Mouse (Mus musculus) olfactory bulb, adult 2 months (tissue): ENCODE results near the gene Ppp1r1b. TPM values are rescaled to one million over a fixed set of nuclear protein-coding genes. Genes with fewer than 3 reads are reported as not detected.

Experiments
- H3K27ac ChIP-seq: fragments of 200-500 bp; 2 replicates; pipeline ENCODE4 v1.5.1; 2012; ENCODE audit warnings: low read depth, low read length; ENCODE audit not compliant: insufficient read depth
- H3K4me1 ChIP-seq: fragments of 200-500 bp; 2 replicates; pipeline ENCODE4 v1.6.1; 2012; ENCODE audit warnings: low read length; ENCODE audit not compliant: control insufficient read depth, insufficient read depth
- H3K4me3 ChIP-seq: fragments of 200-500 bp; 2 replicates; pipeline ENCODE4 v1.5.1; 2012; ENCODE audit warnings: mild to moderate bottlenecking, low read depth, low read length, moderate library complexity; ENCODE audit not compliant: insufficient read depth
- CTCF ChIP-seq: fragments of 200-500 bp; IDR thresholded peaks from 2 replicates; pipeline ENCODE4 v1.5.1; 2012; ENCODE audit warnings: low read depth, mild to moderate bottlenecking, low read length, moderate library complexity; ENCODE audit not compliant: insufficient read depth
- POLR2A ChIP-seq: fragments of 200-500 bp; IDR thresholded peaks from 2 replicates; pipeline ENCODE4 v1.6.1; 2012; ENCODE audit warnings: mild to moderate bottlenecking, low read depth, low read length, moderate library complexity; ENCODE audit not compliant: insufficient read depth
- WGBS: fragments of 180-500 bp; shearing (Covaris S2); methylation state at CpG from one replicate; pipeline ENCODE4 v1.1.7; 2018; 5-methylcytosine and 5-hydroxymethylcytosine counted together
- polyA plus RNA-seq: library from polyadenylated mRNA; stranded (reverse); fragments of >200 nt; gene quantifications from 2 replicates; pipeline ENCODE4 v1.2.4, GENCODE M21; 2012; ENCODE audit warnings: low replicate concordance; ENCODE audit not compliant: missing spikeins, insufficient read depth, insufficient read length

The Ppp1r1b gene
- polyA plus RNA-seq, 1 experiment = not detected

GRCm38 (mm10) chr11:98366290-98366689 is 18.1 kb downstream of the Ppp1r1b start:
- H3K4me3 ChIP-seq = no peak overlapping the region
- no peak overlapping the region for H3K27ac ChIP-seq
- peaks cover 8% of the 10 kb centered on the region for H3K4me1 ChIP-seq
- 82% methylated on average over 10 of the region's 10 CpGs for WGBS
- TF ChIP-seq POLR2A (no peak), CTCF (no peak)

DNA sequence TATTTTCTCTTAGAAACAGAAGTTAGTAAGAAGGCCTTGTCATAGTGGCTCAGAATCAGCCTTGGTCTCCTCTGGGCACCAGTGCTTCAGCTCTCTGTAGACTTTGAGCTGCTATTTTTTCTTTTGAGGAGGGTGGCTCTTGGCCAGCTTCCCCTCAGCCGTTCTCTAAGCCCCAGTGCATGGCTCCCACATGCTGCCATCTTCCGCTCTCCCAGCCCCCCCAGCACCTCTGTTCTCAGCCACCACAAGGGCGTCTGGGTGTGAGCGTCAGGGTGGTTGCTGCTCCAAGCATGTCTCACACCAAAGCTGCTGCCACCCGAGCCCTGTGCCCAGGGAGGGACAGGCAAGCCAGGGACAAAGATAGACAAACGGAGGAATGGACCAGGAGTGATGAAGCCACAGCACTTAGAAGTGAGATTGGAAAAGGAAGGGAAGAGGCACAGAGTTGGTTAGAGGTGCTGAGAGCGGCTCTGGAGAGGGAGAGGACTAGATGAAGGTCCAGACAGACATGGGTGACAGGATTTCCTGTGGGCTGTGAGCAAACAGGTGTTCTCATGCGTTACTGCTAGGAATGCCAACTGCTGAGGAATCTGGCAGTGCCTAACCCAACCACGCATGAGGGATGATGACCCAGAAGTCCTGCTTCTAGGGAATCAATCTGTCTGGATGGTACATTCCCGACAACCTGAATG is 19.1 kb downstream of the Ppp1r1b start:
- Histone ChIP-seq H3K27ac (no peak overlapping the region), H3K4me1 (peaks cover 17% of the 10 kb centered on the region), H3K4me3 (no peak overlapping the region)
- no peak for TF ChIP-seq POLR2A
- TF ChIP-seq CTCF = no peak
- 70% methylated on average over 10 of the region's 10 CpGs for WGBS

- Histone ChIP-seq H3K27ac (no peak overlapping the region), H3K4me3 (no peak overlapping the region), H3K4me1 (peaks cover 17% of the 10 kb centered on the region)
- 87% methylated on average over 7 of the region's 7 CpGs for WGBS
- TF ChIP-seq POLR2A (no peak), CTCF (no peak)
These were observed 19.6 kb downstream of the Ppp1r1b start for GRCm38 (mm10) chr11:98367863-98368186.

DNA sequence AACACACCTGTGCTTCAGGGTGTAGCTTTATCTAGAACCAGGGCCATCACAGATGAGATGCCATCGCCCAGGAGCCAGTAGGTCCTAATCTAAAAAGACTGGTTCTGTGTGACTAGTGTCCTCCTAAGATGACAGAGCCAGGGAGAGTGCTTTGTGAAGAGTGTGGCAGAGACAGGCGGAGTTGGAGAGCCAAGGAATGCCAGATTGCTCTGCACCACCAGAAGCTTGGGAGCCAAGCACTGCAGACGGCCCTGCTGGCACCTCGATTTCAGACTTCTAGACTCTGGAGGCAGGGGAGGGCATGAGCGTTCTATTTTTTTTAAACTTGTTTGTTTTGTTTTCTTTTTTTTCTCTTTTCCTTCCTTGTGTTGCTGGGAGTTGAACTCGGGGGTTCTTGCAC is 21.1 kb downstream of the Ppp1r1b start:
- TF ChIP-seq CTCF (no peak), POLR2A (no peak)
- Histone ChIP-seq H3K27ac (no peak overlapping the region), H3K4me3 (no peak overlapping the region), H3K4me1 (peaks cover 17% of the 10 kb centered on the region)
- WGBS = 56% methylated on average over 6 of the region's 6 CpGs

DNA sequence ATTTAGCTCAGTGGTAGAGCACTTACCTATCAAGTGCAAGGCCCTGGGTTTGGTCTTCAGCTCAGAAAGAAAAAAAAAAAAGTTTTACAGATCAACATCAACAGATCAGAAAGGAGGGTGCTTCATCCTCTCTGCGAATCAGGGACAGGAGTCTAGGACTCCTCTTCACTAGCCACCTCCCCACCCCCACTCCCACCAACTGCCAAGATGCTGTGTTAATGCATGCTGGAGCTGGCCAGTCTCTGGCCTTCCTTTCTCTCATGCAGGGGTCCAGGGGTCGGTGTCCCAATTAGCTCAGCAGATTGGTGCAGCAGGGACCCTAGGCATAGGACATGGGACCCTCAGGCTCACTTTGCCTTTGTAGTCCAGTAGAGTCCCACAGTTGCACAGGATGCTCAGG is 22.4 kb downstream of the Ppp1r1b start:
- WGBS = 85% methylated on average over 2 of the region's 2 CpGs
- no peak overlapping the region for H3K4me3 ChIP-seq
- TF ChIP-seq CTCF (no peak), POLR2A (no peak)
- peaks cover 17% of the 10 kb centered on the region for H3K4me1 ChIP-seq
- no peak overlapping the region for H3K27ac ChIP-seq

GRCm38 (mm10) chr11:98371556-98372240 is 23.5 kb downstream of the Ppp1r1b start:
- TF ChIP-seq POLR2A (no peak), CTCF (no peak)
- H3K4me3 ChIP-seq = no peak overlapping the region
- 52% methylated on average over 10 of the region's 10 CpGs for WGBS
- H3K27ac ChIP-seq = no peak overlapping the region
- H3K4me1 ChIP-seq = peaks cover 17% of the 10 kb centered on the region

- peaks cover 17% of the 10 kb centered on the region for H3K4me1 ChIP-seq
- H3K27ac ChIP-seq = no peak overlapping the region
- WGBS = 19% methylated on average over 2 of the region's 2 CpGs
- TF ChIP-seq CTCF (no peak), POLR2A (no peak)
- no peak overlapping the region for H3K4me3 ChIP-seq
These were observed 24.2 kb downstream of the Ppp1r1b start for GRCm38 (mm10) chr11:98372406-98372805.

DNA sequence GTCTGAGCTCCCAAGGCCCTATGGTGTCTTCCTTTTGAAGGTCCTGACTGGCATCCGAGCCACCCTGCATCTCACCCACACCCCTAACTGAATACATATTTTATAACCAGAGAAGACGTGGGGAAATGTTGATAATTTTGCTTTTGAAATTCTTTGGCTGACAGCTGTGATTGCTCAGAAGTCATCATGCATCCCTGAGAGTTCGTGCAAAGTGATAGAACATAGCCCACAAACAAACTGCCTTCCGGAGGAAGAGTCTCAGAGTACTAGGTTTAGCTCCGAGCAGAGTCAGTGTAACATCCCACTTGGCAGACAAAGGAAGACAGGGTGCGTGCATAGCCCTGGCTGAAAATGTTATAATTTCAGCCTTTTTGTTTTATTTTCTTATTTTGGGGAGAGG is 25.0 kb downstream of the Ppp1r1b start:
- Histone ChIP-seq H3K4me1 (peaks cover 17% of the 10 kb centered on the region), H3K4me3 (no peak overlapping the region), H3K27ac (no peak overlapping the region)
- WGBS = 90% methylated on average over 6 of the region's 6 CpGs
- TF ChIP-seq POLR2A (no peak), CTCF (no peak)

- 85% methylated on average over 8 of the region's 8 CpGs for WGBS
- TF ChIP-seq POLR2A (no peak), CTCF (no peak)
- no peak overlapping the region for H3K27ac ChIP-seq
- no peak overlapping the region for H3K4me3 ChIP-seq
- peaks cover 17% of the 10 kb centered on the region for H3K4me1 ChIP-seq
These were observed 26.1 kb downstream of the Ppp1r1b start for GRCm38 (mm10) chr11:98374266-98374665.

- Histone ChIP-seq H3K4me1 (peaks cover 4% of the 10 kb centered on the region), H3K27ac (no peak overlapping the region), H3K4me3 (no peak overlapping the region)
- 71% methylated on average over 5 of the region's 5 CpGs for WGBS
- TF ChIP-seq CTCF (no peak), POLR2A (no peak)
These were observed 28.6 kb downstream of the Ppp1r1b start for GRCm38 (mm10) chr11:98376756-98377155.
